Mouse (Mus musculus) embryonic facial prominence, embryonic 13.5 days (tissue): Measurements from ENCODE around the gene Cyp21a1. TPM values are rescaled to one million over a fixed set of nuclear protein-coding genes. Genes with fewer than 3 reads are reported as not detected.
"Not testable (repeated sequence)": the region's sequence is repeated elsewhere in the genome, so short reads cannot be mapped to it uniquely, and the experiment has no call there.

Source experiments
- ATAC-seq: fragments of 200-750 bp; cut with Nextera tagmentation; 2 replicates; pipeline ENCODE4 v1.8.0; 2017; ENCODE audit warnings: low read depth; ENCODE audit not compliant: insufficient number of reproducible peaks, insufficient read depth, low FRiP score, low TSS enrichment
- H3K27ac ChIP-seq: fragments of 300-500 bp; sonication (generic); 2 replicates; pipeline ENCODE4 v1.5.1; 2015; ENCODE audit warnings: moderate library complexity, mild to moderate bottlenecking, inconsistent platforms
- H3K27me3 ChIP-seq: fragments of 300-500 bp; sonication (generic); 2 replicates; pipeline ENCODE4 v1.6.1; 2015; ENCODE audit warnings: mild to moderate bottlenecking, inconsistent platforms
- H3K36me3 ChIP-seq: fragments of 300-500 bp; sonication (generic); 2 replicates; pipeline ENCODE4 v1.6.1; 2015; ENCODE audit warnings: mild to moderate bottlenecking, inconsistent platforms
- H3K4me1 ChIP-seq: fragments of 300-500 bp; sonication (generic); 2 replicates; pipeline ENCODE4 v1.6.1; 2015; ENCODE audit warnings: inconsistent platforms
- H3K4me2 ChIP-seq: fragments of 300-500 bp; sonication (generic); 2 replicates; pipeline ENCODE4 v1.6.1; 2015; ENCODE audit warnings: moderate library complexity, mild to moderate bottlenecking, inconsistent platforms
- H3K4me3 ChIP-seq: fragments of 300-500 bp; sonication (generic); 2 replicates; pipeline ENCODE4 v1.5.1; 2015; ENCODE audit warnings: mild to moderate bottlenecking, inconsistent platforms
- H3K9ac ChIP-seq: fragments of 300-500 bp; sonication (generic); 2 replicates; pipeline ENCODE4 v1.6.1; 2015; ENCODE audit warnings: mild to moderate bottlenecking, inconsistent platforms
- H3K9me3 ChIP-seq: fragments of 300-500 bp; sonication (generic); 2 replicates; pipeline ENCODE4 v1.6.1; 2016; ENCODE audit warnings: inconsistent platforms
- WGBS: fragments of 180-500 bp; shearing (Covaris S2); methylation state at CpG from one replicate; pipeline ENCODE4 v1.1.7; 2015; ENCODE audit warnings: mixed read lengths; 5-methylcytosine and 5-hydroxymethylcytosine counted together
- polyA plus RNA-seq: library from polyadenylated mRNA; unstranded; fragments of >200 nt; fragmentation: Nextera tagmentation; extraction: Ambion mirVana; gene quantifications from 2 replicates; pipeline ENCODE4 v1.2.1, GENCODE M21; 2015

Gene Cyp21a1
- polyA plus RNA-seq, 1 experiment from 2014 or later = not detected

- H3K36me3 ChIP-seq = peaks cover 55% of the 10 kb centered on the region
- 4% methylated on average over 48 of the region's 48 CpGs for WGBS
Observed at GRCm38 (mm10) chr17:34836155-34836855, 31.9 kb upstream of the Cyp21a1 start.

GRCm38 (mm10) chr17:34830776-34831175, 26.4 kb upstream of the Cyp21a1 start:
- not testable (repeated sequence) for ATAC-seq
- WGBS = 78% methylated on average over 1 of the region's 1 CpGs
- H3K36me3 ChIP-seq = peaks cover 69% of the 10 kb centered on the region

More at GRCm38 (mm10) chr17:34836155-34836855, 31.9 kb upstream of the Cyp21a1 start:
- peak overlapping the region; percentile 86 for H3K9ac ChIP-seq
- ATAC-seq = peak; percentile 21; the same call in 1 of the 2 replicates
- H3K9me3 ChIP-seq = no peaks in the 10 kb centered on the region
- H3K4me3 ChIP-seq = peak overlapping the region; percentile 84
- peak overlapping the region; percentile 92 for H3K4me2 ChIP-seq
- no peaks in the 10 kb centered on the region for H3K27me3 ChIP-seq
- H3K27ac ChIP-seq = peak overlapping the region; percentile 85; the same call in 1 of the 2 replicates
- peaks cover 22% of the 10 kb centered on the region for H3K4me1 ChIP-seq

GRCm38 (mm10) chr17:34814818-34815370, 10.5 kb upstream of the Cyp21a1 start:
- Histone ChIP-seq H3K9ac (no peak overlapping the region), H3K4me3 (no peak overlapping the region), H3K27me3 (no peaks in the 10 kb centered on the region), H3K36me3 (no peaks in the 10 kb centered on the region), H3K4me2 (no peak overlapping the region), H3K4me1 (no peaks in the 10 kb centered on the region), H3K9me3 (no peaks in the 10 kb centered on the region), H3K27ac (no peak overlapping the region)
- 77% methylated on average over 7 of the region's 7 CpGs for WGBS
- ATAC-seq = no peak

More at GRCm38 (mm10) chr17:34830776-34831175, 26.4 kb upstream of the Cyp21a1 start:
- not testable (repeated sequence) for H3K9ac ChIP-seq, H3K27me3 ChIP-seq, H3K9me3 ChIP-seq, H3K4me2 ChIP-seq, H3K27ac ChIP-seq, H3K4me1 ChIP-seq, H3K4me3 ChIP-seq

DNA sequence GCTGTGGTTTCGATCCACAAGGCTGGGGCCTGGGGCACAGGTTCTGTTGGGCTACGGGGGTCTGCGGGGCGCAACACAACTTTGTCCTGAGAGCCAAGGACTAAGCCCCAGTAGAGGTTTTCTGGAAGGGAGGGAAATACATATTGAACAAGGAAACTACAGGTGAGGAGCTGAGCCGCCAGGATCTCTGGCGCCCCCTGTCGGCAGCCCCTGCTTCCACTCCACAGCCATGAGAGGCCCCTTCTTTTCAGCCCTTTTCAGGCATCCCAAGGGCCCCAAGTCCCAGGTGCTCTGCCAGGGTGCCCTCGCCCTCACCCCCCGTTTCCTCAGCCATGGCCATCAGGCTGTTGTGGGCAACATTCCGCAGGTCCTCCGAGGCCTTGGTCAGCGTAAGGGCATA, 9.4 kb upstream of the Cyp21a1 start:
- H3K27me3 ChIP-seq, H3K9ac ChIP-seq, ATAC-seq, H3K4me2 ChIP-seq, H3K27ac ChIP-seq, H3K4me1 ChIP-seq, H3K36me3 ChIP-seq, H3K9me3 ChIP-seq, H3K4me3 ChIP-seq: not testable (repeated sequence)
- WGBS = 65% methylated on average over 12 of the region's 12 CpGs

DNA sequence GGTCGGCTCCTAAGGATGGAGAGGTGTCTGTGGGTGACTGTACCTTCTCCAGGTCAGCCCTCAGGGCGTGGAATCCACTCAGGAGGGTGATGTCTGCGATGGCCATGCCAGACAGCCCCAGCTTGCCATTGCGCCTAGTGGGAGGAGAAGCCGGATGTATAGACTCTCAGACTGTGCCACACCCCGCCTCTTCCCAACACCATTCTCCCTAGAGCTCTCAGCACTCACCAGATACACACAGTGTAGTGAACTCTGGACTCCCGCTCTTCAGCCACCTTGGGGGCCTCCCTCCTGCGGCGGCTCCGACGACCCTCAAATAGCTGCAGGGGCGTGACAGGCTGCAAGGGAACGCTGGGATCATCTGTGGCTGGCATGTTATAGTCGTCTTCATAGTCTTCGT, 6.9 kb upstream of the Cyp21a1 start:
- Histone ChIP-seq H3K36me3 (no peaks in the 10 kb centered on the region), H3K9me3 (no peaks in the 10 kb centered on the region), H3K9ac (no peak overlapping the region), H3K4me2 (no peak overlapping the region), H3K4me1 (no peaks in the 10 kb centered on the region), H3K4me3 (no peak overlapping the region), H3K27ac (no peak overlapping the region), H3K27me3 (no peaks in the 10 kb centered on the region)
- 75% methylated on average over 15 of the region's 15 CpGs for WGBS
- ATAC-seq = no peak

DNA sequence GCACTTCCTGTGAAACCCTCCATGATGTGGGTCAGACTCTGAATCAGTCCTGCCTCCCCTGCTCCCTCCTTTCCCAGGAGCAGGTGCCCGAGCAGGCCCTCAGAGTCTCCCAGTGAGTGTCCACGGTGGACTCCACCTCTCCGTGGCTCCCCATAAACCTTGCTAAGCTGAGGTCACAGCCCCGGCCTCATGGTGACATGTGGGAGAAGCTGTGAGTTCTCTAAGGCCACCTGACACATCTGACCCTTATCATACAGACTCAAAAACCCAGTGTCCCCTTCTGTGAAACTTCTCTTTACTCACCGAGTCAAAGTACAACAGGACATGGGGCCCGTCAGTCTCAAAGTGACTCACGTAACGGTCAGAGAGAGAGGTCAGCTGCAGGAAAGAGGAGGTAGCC, 6.5 kb upstream of the Cyp21a1 start:
- H3K36me3 ChIP-seq, ATAC-seq, H3K4me1 ChIP-seq, H3K27ac ChIP-seq, H3K27me3 ChIP-seq, H3K9me3 ChIP-seq, H3K4me3 ChIP-seq, H3K9ac ChIP-seq, H3K4me2 ChIP-seq: not testable (repeated sequence)
- 75% methylated on average over 8 of the region's 8 CpGs for WGBS

DNA sequence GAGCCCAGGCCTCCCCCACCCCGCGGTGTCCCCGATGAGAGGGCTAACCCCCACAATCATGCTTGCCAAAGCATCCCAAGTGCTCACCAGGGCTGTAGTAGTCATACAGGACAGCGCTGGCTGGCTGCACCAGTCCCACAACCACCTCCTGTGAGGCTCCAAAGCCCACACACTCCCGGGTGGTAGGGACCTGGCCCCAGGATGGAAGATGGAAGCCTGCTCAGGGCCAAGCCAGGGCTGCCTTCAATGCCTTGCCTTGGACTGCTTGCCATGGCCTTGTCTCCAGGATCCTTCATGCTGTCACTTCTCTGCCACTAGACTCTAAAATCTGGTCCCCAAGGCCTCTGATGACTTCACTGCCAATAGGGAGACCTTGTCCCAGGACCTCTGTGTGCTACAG, 6.0 kb upstream of the Cyp21a1 start:
- H3K4me3 ChIP-seq, H3K36me3 ChIP-seq, ATAC-seq, H3K27ac ChIP-seq, H3K27me3 ChIP-seq, H3K9me3 ChIP-seq, H3K4me1 ChIP-seq, H3K9ac ChIP-seq, H3K4me2 ChIP-seq: not testable (repeated sequence)
- WGBS = 76% methylated on average over 5 of the region's 5 CpGs

GRCm38 (mm10) chr17:34808599-34809205, 4.3 kb upstream of the Cyp21a1 start:
- 80% methylated on average over 6 of the region's 6 CpGs for WGBS

DNA sequence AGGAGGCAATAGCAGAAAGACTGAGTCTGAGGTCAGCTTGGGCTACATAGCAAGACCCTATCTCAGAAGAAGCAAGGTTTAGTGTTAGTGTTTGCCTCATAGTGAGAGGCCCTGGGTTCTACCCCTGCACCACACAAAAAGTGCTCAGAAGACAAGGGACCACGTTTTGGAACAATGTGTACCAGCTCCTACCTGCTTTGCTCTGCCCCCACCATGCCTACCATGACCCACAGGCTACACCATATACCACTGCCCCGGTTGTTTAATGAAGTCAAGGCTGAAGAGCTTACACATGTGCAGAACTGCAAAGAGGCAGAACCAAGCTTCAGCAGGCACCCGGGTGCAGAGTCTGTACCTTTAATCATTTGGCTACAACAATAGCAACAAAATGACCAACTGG, 2.8 kb upstream of the Cyp21a1 start:
- no peak overlapping the region for H3K4me2 ChIP-seq
- H3K27ac ChIP-seq = no peak overlapping the region
- no peaks in the 10 kb centered on the region for H3K27me3 ChIP-seq
- no peak overlapping the region for H3K4me3 ChIP-seq
- no peaks in the 10 kb centered on the region for H3K4me1 ChIP-seq
- peaks cover 3% of the 10 kb centered on the region for H3K9me3 ChIP-seq
- no peaks in the 10 kb centered on the region for H3K36me3 ChIP-seq
- no peak overlapping the region for H3K9ac ChIP-seq
- 74% methylated on average over 3 of the region's 3 CpGs for WGBS
- no peak for ATAC-seq

More at GRCm38 (mm10) chr17:34808599-34809205, 4.3 kb upstream of the Cyp21a1 start:
- Histone ChIP-seq H3K4me2 (no peak overlapping the region), H3K36me3 (no peaks in the 10 kb centered on the region), H3K4me3 (no peak overlapping the region), H3K27me3 (no peaks in the 10 kb centered on the region), H3K9me3 (peaks cover 3% of the 10 kb centered on the region), H3K4me1 (no peaks in the 10 kb centered on the region), H3K27ac (no peak overlapping the region), H3K9ac (no peak overlapping the region)
- ATAC-seq = no peak

- no peaks in the 10 kb centered on the region for H3K36me3 ChIP-seq
- no peak overlapping the region for H3K27ac ChIP-seq
- no peaks in the 10 kb centered on the region for H3K4me1 ChIP-seq
- H3K4me3 ChIP-seq = no peak overlapping the region
- 71% methylated on average over 6 of the region's 6 CpGs for WGBS
- H3K27me3 ChIP-seq = no peaks in the 10 kb centered on the region
- H3K9me3 ChIP-seq = peaks cover 3% of the 10 kb centered on the region
- no peak for ATAC-seq
- no peak overlapping the region for H3K4me2 ChIP-seq
- H3K9ac ChIP-seq = no peak overlapping the region
Observed at GRCm38 (mm10) chr17:34804871-34805562, 656 bp upstream of the Cyp21a1 start.

GRCm38 (mm10) chr17:34803367-34803766, 994 bp downstream of the Cyp21a1 start:
- H3K27ac ChIP-seq, H3K9ac ChIP-seq, H3K27me3 ChIP-seq, H3K4me2 ChIP-seq, H3K4me3 ChIP-seq, ATAC-seq, H3K4me1 ChIP-seq, H3K9me3 ChIP-seq, H3K36me3 ChIP-seq: not testable (repeated sequence)
- WGBS = 97% methylated on average over 6 of the region's 6 CpGs
